Mouse (Mus musculus): ENCODE results near the gene Avpr1b. TPM values are rescaled to one million over a fixed set of nuclear protein-coding genes. Genes with fewer than 3 reads are reported as not detected.

The Avpr1b gene
- polyA plus RNA-seq, 1 experiment from 2014 or later: not detected

- WGBS: 74% methylated on average over 12 of the region's 12 CpGs
- H3K4me1 ChIP-seq (ENCODE audit: control insufficient read depth, insufficient read depth, low read length): peaks cover 7% of the 10 kb centered on the region
- DNase-seq (no peak), ATAC-seq (ENCODE audit: low FRiP score, low TSS enrichment) (no peak)
- no peaks in the 10 kb centered on the region for H3K36me3 ChIP-seq (ENCODE audit: control insufficient read depth, insufficient read depth, low read length)
- no peaks in the 10 kb centered on the region for H3K9me3 ChIP-seq (ENCODE audit: control insufficient read depth, low read length)
- no peak overlapping the region for H3K4me3 ChIP-seq (replicated peaks; ENCODE audit: low read depth, low read length)
- H3K27ac ChIP-seq (replicated peaks; ENCODE audit: low read depth, low read length): no peak overlapping the region
- H3K4me2 ChIP-seq (ENCODE audit: low read length): no peak overlapping the region
- H3K27me3 ChIP-seq (ENCODE audit: control insufficient read depth, insufficient read depth, low read length): no peaks in the 10 kb centered on the region
- no peak overlapping the region for H3K9ac ChIP-seq (replicated peaks; ENCODE audit: low read length)
These were observed 53.8 kb downstream of the Avpr1b start for GRCm38 (mm10) chr1:131652670-131653443.

GRCm38 (mm10) chr1:131655601-131656000 is 56.6 kb downstream of the Avpr1b start:
- WGBS: 91% methylated on average over 6 of the region's 6 CpGs
- H3K27me3 ChIP-seq (ENCODE audit: control insufficient read depth, insufficient read depth, low read length): no peaks in the 10 kb centered on the region
- H3K27ac ChIP-seq (replicated peaks; ENCODE audit: low read depth, low read length): no peak overlapping the region
- no peaks in the 10 kb centered on the region for H3K9me3 ChIP-seq (ENCODE audit: control insufficient read depth, low read length)
- H3K36me3 ChIP-seq (ENCODE audit: control insufficient read depth, insufficient read depth, low read length): no peaks in the 10 kb centered on the region
- H3K4me3 ChIP-seq (replicated peaks; ENCODE audit: low read depth, low read length): no peak overlapping the region
- ATAC-seq (ENCODE audit: low FRiP score, low TSS enrichment) (no peak), DNase-seq (no peak)
- H3K4me2 ChIP-seq (ENCODE audit: low read length): no peak overlapping the region
- no peak overlapping the region for H3K9ac ChIP-seq (replicated peaks; ENCODE audit: low read length)
- peaks cover 7% of the 10 kb centered on the region for H3K4me1 ChIP-seq (ENCODE audit: control insufficient read depth, insufficient read depth, low read length)

- no peaks in the 10 kb centered on the region for H3K36me3 ChIP-seq (ENCODE audit: control insufficient read depth, insufficient read depth, low read length)
- peak; percentile 99 for DNase-seq
- ATAC-seq (ENCODE audit: low FRiP score, low TSS enrichment): peak; percentile 91
- H3K4me3 ChIP-seq (replicated peaks; ENCODE audit: low read depth, low read length): peak overlapping the region; percentile 23
- peak overlapping the region; percentile 53 for H3K9ac ChIP-seq (replicated peaks; ENCODE audit: low read length)
- peak overlapping the region; percentile 88 for H3K27ac ChIP-seq (replicated peaks; ENCODE audit: low read depth, low read length)
- WGBS: 0% methylated on average over 11 of the region's 11 CpGs
- no peaks in the 10 kb centered on the region for H3K9me3 ChIP-seq (ENCODE audit: control insufficient read depth, low read length)
- peak overlapping the region; percentile 54 for H3K4me2 ChIP-seq (ENCODE audit: low read length)
- H3K27me3 ChIP-seq (ENCODE audit: control insufficient read depth, insufficient read depth, low read length): no peaks in the 10 kb centered on the region
- H3K4me1 ChIP-seq (ENCODE audit: control insufficient read depth, insufficient read depth, low read length): peaks cover 7% of the 10 kb centered on the region
These were observed 58.9 kb downstream of the Avpr1b start for GRCm38 (mm10) chr1:131657945-131658354.

GRCm38 (mm10) chr1:131659512-131660085 is 60.6 kb downstream of the Avpr1b start:
- no peak overlapping the region for H3K27ac ChIP-seq (replicated peaks; ENCODE audit: low read depth, low read length)
- DNase-seq (no peak), ATAC-seq (ENCODE audit: low FRiP score, low TSS enrichment) (no peak)
- no peaks in the 10 kb centered on the region for H3K9me3 ChIP-seq (ENCODE audit: control insufficient read depth, low read length)
- no peaks in the 10 kb centered on the region for H3K36me3 ChIP-seq (ENCODE audit: control insufficient read depth, insufficient read depth, low read length)
- no peaks in the 10 kb centered on the region for H3K27me3 ChIP-seq (ENCODE audit: control insufficient read depth, insufficient read depth, low read length)
- 67% methylated on average over 5 of the region's 5 CpGs for WGBS
- no peak overlapping the region for H3K4me3 ChIP-seq (replicated peaks; ENCODE audit: low read depth, low read length)
- H3K4me1 ChIP-seq (ENCODE audit: control insufficient read depth, insufficient read depth, low read length): peaks cover 7% of the 10 kb centered on the region
- no peak overlapping the region for H3K4me2 ChIP-seq (ENCODE audit: low read length)
- H3K9ac ChIP-seq (replicated peaks; ENCODE audit: low read length): no peak overlapping the region

- WGBS: 86% methylated on average over 2 of the region's 2 CpGs
- Histone ChIP-seq H3K36me3 (ENCODE audit: control insufficient read depth, insufficient read depth, low read length) (no peaks in the 10 kb centered on the region), H3K9ac (replicated peaks; ENCODE audit: low read length) (no peak overlapping the region), H3K27ac (replicated peaks; ENCODE audit: low read depth, low read length) (no peak overlapping the region), H3K4me2 (ENCODE audit: low read length) (no peak overlapping the region), H3K27me3 (ENCODE audit: control insufficient read depth, insufficient read depth, low read length) (no peaks in the 10 kb centered on the region), H3K4me1 (ENCODE audit: control insufficient read depth, insufficient read depth, low read length) (peaks cover 7% of the 10 kb centered on the region), H3K4me3 (replicated peaks; ENCODE audit: low read depth, low read length) (no peak overlapping the region), H3K9me3 (ENCODE audit: control insufficient read depth, low read length) (no peaks in the 10 kb centered on the region)
- DNase-seq (no peak), ATAC-seq (ENCODE audit: low FRiP score, low TSS enrichment) (no peak)
These were observed 61.2 kb downstream of the Avpr1b start for GRCm38 (mm10) chr1:131660266-131660665.

GRCm38 (mm10) chr1:131660716-131661472 is 61.9 kb downstream of the Avpr1b start:
- WGBS: 80% methylated on average over 7 of the region's 7 CpGs

More at GRCm38 (mm10) chr1:131660716-131661472, 61.9 kb downstream of the Avpr1b start:
- Histone ChIP-seq H3K27ac (replicated peaks; ENCODE audit: low read depth, low read length) (no peak overlapping the region), H3K9ac (replicated peaks; ENCODE audit: low read length) (no peak overlapping the region), H3K4me1 (ENCODE audit: control insufficient read depth, insufficient read depth, low read length) (peaks cover 7% of the 10 kb centered on the region), H3K9me3 (ENCODE audit: control insufficient read depth, low read length) (no peaks in the 10 kb centered on the region), H3K27me3 (ENCODE audit: control insufficient read depth, insufficient read depth, low read length) (no peaks in the 10 kb centered on the region), H3K4me2 (ENCODE audit: low read length) (no peak overlapping the region), H3K36me3 (ENCODE audit: control insufficient read depth, insufficient read depth, low read length) (no peaks in the 10 kb centered on the region), H3K4me3 (replicated peaks; ENCODE audit: low read depth, low read length) (no peak overlapping the region)
- no peak for DNase-seq
- ATAC-seq (ENCODE audit: low FRiP score, low TSS enrichment): no peak

Other genes starting within 250 kb of the Avpr1b start
- 28.6 and 30.8 TPM in 2 replicates for gene Srgap2, start 71.9 kb upstream of the Avpr1b start, polyA plus RNA-seq (2014; fragmentation: Nextera tagmentation; extraction: Ambion mirVana)
- 1.4 and 1.8 TPM in 2 replicates for gene Fam72a, start 71.3 kb upstream of the Avpr1b start, polyA plus RNA-seq (2014; fragmentation: Nextera tagmentation; extraction: Ambion mirVana)
- not detected in 2 replicates for gene Ctse, start 39.1 kb downstream of the Avpr1b start, polyA plus RNA-seq (2014; fragmentation: Nextera tagmentation; extraction: Ambion mirVana)
- 0.12 and 1.6 TPM in 2 replicates for gene Rab7b, start 89.5 kb downstream of the Avpr1b start, polyA plus RNA-seq (2014; fragmentation: Nextera tagmentation; extraction: Ambion mirVana)
- gene Slc26a9, start 144.8 kb downstream of the Avpr1b start, polyA plus RNA-seq (2014; fragmentation: Nextera tagmentation; extraction: Ambion mirVana): 0.04 and 0.13 TPM in 2 replicates
- gene Pm20d1, start 198.1 kb downstream of the Avpr1b start, polyA plus RNA-seq (2014; fragmentation: Nextera tagmentation; extraction: Ambion mirVana): 0.09 and 0.20 TPM in 2 replicates
- 7.5 and 12.9 TPM in 2 replicates for gene Slc41a1, start 228.3 kb downstream of the Avpr1b start, polyA plus RNA-seq (2014; fragmentation: Nextera tagmentation; extraction: Ambion mirVana)